Mouse (Mus musculus) heart, embryonic 10.5 days (tissue): ENCODE data around the gene Myct1. TPM values are rescaled to one million over a fixed set of nuclear protein-coding genes. Genes with fewer than 3 reads are reported as not detected.

Experiments
- DNase-seq: peaks from one replicate; pipeline ENCODE4 v3.0.0-alpha.2; 2017; ENCODE audit warnings: low spot score
- H3K27ac ChIP-seq: fragments of 300-500 bp; sonication (generic); 2 replicates; pipeline ENCODE4 v1.5.1; 2016; ENCODE audit warnings: mild to moderate bottlenecking
- H3K27me3 ChIP-seq: fragments of 300-500 bp; sonication (generic); 2 replicates; pipeline ENCODE4 v1.6.1; 2016; ENCODE audit warnings: mild to moderate bottlenecking; ENCODE audit not compliant: poor library complexity, insufficient read depth, severe bottlenecking
- H3K36me3 ChIP-seq: fragments of 300-500 bp; sonication (generic); 2 replicates; pipeline ENCODE4 v1.6.1; 2016; ENCODE audit warnings: mild to moderate bottlenecking, moderate library complexity
- H3K4me1 ChIP-seq: fragments of 300-500 bp; sonication (generic); 2 replicates; pipeline ENCODE4 v1.6.1; 2016; ENCODE audit warnings: mild to moderate bottlenecking
- H3K4me3 ChIP-seq: fragments of 300-500 bp; sonication (generic); 2 replicates; pipeline ENCODE4 v1.5.1; 2016; ENCODE audit warnings: mild to moderate bottlenecking, moderate library complexity
- H3K9me3 ChIP-seq: fragments of 300-500 bp; sonication (generic); 2 replicates; pipeline ENCODE4 v1.6.1; 2016; ENCODE audit warnings: mild to moderate bottlenecking, moderate library complexity
- WGBS: fragments of 180-500 bp; shearing (Covaris S2); methylation state at CpG from one replicate; pipeline ENCODE4 v1.1.7; 2016; 5-methylcytosine and 5-hydroxymethylcytosine counted together
- polyA plus RNA-seq: library from polyadenylated mRNA; unstranded; fragments of >200 nt; fragmentation: Nextera tagmentation; extraction: Ambion mirVana; gene quantifications from 2 replicates; pipeline ENCODE4 v1.2.1, GENCODE M21; 2016

The Myct1 gene
- polyA plus RNA-seq, 1 experiment from 2014 or later: 3.5 TPM

DNA sequence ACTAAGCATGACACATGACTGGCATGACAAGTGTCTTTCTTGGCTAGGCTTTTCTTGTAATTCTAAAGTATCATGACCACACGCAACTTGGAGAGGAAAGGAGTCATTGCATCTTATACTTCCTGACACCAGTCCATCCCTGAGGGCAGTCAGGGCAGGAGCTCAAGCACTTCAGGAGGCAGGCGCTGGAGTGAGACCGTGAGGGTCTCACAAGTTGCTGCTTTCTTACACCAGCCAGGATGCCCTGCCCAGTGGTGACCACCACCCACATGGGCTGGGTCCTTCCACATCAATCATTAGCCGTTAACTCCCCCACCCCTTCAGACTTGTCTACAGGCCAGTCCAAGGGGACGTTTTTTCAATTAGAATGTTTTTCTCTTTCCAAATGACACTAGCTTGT is 22.2 kb upstream of the Myct1 start:
- Histone ChIP-seq H3K4me1 (no peaks in the 10 kb centered on the region), H3K9me3 (no peaks in the 10 kb centered on the region), H3K36me3 (no peaks in the 10 kb centered on the region), H3K4me3 (no peak overlapping the region), H3K27me3 (no peaks in the 10 kb centered on the region), H3K27ac (no peak overlapping the region)
- no peak for DNase-seq
- WGBS: 67% methylated on average over 5 of the region's 5 CpGs

DNA sequence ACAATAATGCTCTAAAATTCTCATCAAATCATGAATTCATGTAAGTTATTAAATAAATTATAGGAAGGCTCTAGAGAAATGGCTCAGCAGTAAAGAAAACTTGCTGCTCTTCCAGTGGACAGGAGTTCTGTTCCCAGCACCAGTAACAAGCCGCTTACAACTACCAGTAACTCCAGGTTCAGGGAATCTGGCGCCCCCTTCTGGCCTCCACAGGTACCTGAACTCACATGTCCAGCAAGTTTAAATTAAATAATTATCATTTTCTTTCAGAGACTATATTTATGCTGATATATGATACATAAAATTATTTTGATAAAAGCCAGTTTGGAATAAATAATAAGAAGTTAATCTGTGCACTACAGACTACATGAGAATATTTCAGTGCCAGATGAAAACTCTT is 20.2 kb upstream of the Myct1 start:
- H3K36me3 ChIP-seq: no peaks in the 10 kb centered on the region
- 59% methylated on average over 2 of the region's 2 CpGs for WGBS
- H3K27me3 ChIP-seq: no peaks in the 10 kb centered on the region
- H3K9me3 ChIP-seq: no peaks in the 10 kb centered on the region
- no peak overlapping the region for H3K4me3 ChIP-seq
- DNase-seq: no peak
- no peaks in the 10 kb centered on the region for H3K4me1 ChIP-seq
- no peak overlapping the region for H3K27ac ChIP-seq

DNA sequence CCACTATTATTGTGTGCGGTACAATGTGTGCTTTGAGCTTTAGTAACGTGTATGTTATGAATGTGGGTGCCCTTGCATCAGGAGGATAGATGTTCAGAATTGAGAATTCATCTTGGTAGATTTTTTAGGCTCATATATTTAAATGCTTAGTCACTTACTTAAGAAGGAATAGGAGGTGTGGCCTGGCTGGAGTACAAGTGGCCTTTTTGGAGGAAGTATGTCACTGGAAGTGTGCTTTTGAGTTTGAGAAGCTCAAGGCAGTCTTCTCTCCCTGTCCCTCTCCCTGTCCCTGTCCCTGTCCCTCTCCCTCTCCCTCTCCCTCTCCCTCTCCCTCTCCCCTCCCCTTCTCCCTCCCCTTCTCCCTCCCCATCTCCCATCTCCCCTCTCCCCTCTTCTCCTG is 2.5 kb upstream of the Myct1 start:
- no peak for DNase-seq
- Histone ChIP-seq H3K36me3 (no peaks in the 10 kb centered on the region), H3K9me3 (no peaks in the 10 kb centered on the region), H3K27me3 (no peaks in the 10 kb centered on the region), H3K4me1 (peaks cover 22% of the 10 kb centered on the region), H3K27ac (peak overlapping the region; percentile 73), H3K4me3 (no peak overlapping the region)
- 83% methylated on average over 2 of the region's 2 CpGs for WGBS

DNA sequence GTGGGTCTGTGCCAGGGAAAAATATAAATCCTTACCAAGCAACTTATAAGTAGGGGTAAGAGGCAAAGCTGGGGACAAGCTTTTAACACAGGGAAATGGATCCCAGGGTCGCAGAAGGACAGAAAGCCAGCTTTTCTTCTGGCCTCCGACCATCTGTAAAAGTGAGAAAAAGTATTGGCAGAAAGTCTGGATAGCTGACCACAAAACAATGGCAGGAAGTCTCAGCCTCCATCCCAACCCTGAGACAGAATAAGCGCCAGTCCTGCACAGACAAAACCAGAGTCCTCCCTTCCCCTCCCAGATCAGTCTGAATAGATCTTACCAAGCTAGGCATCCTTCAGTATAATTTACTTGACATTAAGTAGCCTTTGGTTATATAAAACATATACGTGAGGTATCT is 1.6 kb upstream of the Myct1 start:
- H3K27ac ChIP-seq: peak overlapping the region; percentile 73; the same call in 1 of the 2 replicates
- H3K36me3 ChIP-seq: no peaks in the 10 kb centered on the region
- H3K9me3 ChIP-seq: no peaks in the 10 kb centered on the region
- no peaks in the 10 kb centered on the region for H3K27me3 ChIP-seq
- no peak for DNase-seq
- 60% methylated on average over 4 of the region's 4 CpGs for WGBS
- H3K4me3 ChIP-seq: no peak overlapping the region
- H3K4me1 ChIP-seq: peaks cover 22% of the 10 kb centered on the region

DNA sequence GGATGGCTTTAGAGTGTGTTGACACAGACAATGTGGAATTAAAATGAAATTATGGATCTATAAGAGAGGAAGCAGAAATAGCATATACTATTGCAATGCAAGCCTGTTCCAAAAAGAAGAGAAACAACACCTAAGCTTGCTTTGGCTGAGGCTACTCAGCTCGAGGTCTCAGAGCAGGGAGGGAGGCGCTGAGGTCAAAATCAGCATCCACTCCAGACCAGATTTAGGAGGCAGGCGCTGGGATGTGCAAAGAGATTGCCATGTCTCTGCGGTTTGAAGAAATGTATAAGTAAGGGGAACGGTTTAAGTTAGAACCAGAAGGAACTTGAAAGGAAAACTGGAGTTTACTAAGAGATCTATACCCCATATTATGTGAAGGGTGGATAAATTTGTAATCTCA is 882 bp downstream of the Myct1 start:
- H3K27ac ChIP-seq: no peak overlapping the region; the same call in 1 of the 2 replicates
- no peak for DNase-seq
- no peaks in the 10 kb centered on the region for H3K9me3 ChIP-seq
- H3K4me1 ChIP-seq: peaks cover 22% of the 10 kb centered on the region
- no peaks in the 10 kb centered on the region for H3K36me3 ChIP-seq
- H3K27me3 ChIP-seq: no peaks in the 10 kb centered on the region
- WGBS: 56% methylated on average over 5 of the region's 5 CpGs
- peak overlapping the region; percentile 12; the same call in 1 of the 2 replicates for H3K4me3 ChIP-seq

DNA sequence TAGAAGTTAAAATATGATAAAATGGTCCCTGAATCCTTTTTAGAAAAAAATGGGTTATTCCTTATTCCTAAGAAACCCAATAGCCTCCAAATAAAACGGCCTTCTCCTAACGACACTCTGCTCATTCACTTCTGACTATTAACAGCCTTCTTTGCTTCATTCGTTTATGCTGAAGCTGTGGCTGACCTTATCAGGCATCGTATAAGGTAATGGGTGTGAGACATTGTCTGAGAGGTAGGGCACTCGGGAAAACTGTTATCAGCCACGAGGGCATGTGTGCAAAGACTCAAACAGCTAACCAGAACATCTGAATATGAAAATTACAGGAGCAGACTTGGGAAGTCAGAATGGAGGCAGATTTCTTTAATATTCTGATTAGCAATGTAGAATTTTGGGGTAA is 3.0 kb downstream of the Myct1 start:
- Histone ChIP-seq H3K4me3 (no peak overlapping the region), H3K27me3 (no peaks in the 10 kb centered on the region), H3K9me3 (no peaks in the 10 kb centered on the region), H3K27ac (no peak overlapping the region), H3K4me1 (peaks cover 17% of the 10 kb centered on the region), H3K36me3 (no peaks in the 10 kb centered on the region)
- DNase-seq: no peak
- WGBS: 42% methylated on average over 6 of the region's 6 CpGs

DNA sequence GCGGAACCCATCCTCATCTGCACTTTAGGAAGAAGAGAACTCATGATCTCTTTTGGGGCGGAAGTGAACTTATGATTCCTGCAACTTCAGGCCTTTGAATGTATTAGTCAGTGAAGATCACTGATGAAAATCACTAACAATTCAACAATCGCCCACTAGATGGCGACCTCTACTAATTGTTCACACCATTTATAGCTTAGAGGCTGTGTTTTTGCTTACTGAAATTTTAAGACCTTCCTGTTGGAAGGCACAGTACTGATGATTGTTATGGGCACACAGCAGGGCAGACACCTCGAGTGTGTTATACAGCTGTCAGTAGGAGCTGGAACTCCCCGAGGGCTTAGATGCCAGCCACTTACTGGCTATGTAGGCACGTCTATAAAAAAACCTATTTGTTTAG is 6.5 kb downstream of the Myct1 start:
- no peak for DNase-seq

DNA sequence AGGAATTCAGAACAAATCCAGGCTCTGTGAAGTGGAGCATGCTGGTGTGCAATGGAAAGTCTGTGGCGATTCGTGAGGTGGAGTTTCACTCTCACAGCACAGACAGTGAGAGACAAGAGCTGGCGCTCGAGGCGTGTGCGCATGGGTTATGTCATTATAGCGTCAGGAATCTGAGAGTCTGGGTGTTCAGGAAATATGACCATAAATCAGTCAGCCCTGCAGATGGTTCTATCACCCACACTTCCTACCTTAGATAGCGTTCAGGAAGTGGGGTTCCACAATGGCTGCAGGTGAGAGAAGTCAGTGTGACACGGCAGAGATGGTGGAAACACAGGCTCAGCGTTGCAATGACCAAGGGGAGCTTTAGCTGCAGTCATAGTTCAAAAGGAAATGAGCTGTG is 9.9 kb downstream of the Myct1 start:
- Histone ChIP-seq H3K4me1 (no peaks in the 10 kb centered on the region), H3K27ac (no peak overlapping the region), H3K27me3 (no peaks in the 10 kb centered on the region), H3K4me3 (no peak overlapping the region), H3K36me3 (peaks cover 3% of the 10 kb centered on the region; the same call in 1 of the 2 replicates), H3K9me3 (no peaks in the 10 kb centered on the region)
- DNase-seq: no peak
- 71% methylated on average over 10 of the region's 10 CpGs for WGBS

More for the DNA sequence above, 6.5 kb downstream of the Myct1 start:
- H3K36me3 ChIP-seq: peaks cover 3% of the 10 kb centered on the region; the same call in 1 of the 2 replicates
- H3K27me3 ChIP-seq: no peaks in the 10 kb centered on the region
- 24% methylated on average over 7 of the region's 7 CpGs for WGBS
- no peaks in the 10 kb centered on the region for H3K9me3 ChIP-seq
- no peaks in the 10 kb centered on the region for H3K4me1 ChIP-seq
- no peak overlapping the region for H3K27ac ChIP-seq
- H3K4me3 ChIP-seq: no peak overlapping the region

DNA sequence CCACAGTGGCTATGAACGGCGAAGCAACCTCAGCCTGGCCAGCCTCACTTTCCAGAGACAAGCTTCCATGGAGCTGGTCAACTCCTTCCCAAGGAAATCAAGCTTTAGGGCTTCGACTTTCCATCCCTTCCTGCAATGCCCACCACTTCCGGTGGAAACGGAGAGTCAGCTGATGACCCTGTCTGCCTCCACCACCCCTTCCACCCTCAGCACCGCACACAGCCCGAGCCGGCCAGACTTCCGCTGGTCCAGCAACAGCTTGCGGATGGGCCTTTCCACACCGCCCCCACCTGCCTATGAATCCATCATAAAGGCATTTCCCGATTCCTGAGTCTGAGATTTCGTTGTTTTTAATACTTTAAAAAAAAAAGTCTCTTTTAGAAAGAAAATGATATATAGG is 10.8 kb downstream of the Myct1 start:
- no peaks in the 10 kb centered on the region for H3K4me1 ChIP-seq
- H3K27ac ChIP-seq: no peak overlapping the region
- no peaks in the 10 kb centered on the region for H3K9me3 ChIP-seq
- H3K4me3 ChIP-seq: no peak overlapping the region
- WGBS: 87% methylated on average over 13 of the region's 13 CpGs
- no peaks in the 10 kb centered on the region for H3K27me3 ChIP-seq
- no peak for DNase-seq
- peaks cover 3% of the 10 kb centered on the region; the same call in 1 of the 2 replicates for H3K36me3 ChIP-seq

DNA sequence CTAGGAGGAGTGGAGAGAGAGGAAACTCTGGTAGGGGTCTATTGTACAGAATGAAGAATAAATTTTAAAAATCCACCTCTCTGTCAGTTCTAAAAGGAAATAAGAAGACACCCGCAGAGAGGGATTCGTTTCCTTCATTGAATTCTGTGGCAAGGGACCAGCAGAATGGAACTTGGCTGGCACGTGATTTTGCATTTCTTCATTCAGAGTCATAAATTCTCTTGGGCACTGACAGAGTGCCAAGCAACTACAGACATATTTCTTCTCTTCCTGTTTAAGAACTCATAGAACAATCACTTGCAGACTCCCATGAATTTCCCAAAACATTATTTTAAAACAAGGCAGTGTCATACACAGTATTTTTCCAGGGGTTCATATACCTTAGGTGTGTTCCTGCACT is 15.3 kb downstream of the Myct1 start:
- no peaks in the 10 kb centered on the region for H3K27me3 ChIP-seq

DNA sequence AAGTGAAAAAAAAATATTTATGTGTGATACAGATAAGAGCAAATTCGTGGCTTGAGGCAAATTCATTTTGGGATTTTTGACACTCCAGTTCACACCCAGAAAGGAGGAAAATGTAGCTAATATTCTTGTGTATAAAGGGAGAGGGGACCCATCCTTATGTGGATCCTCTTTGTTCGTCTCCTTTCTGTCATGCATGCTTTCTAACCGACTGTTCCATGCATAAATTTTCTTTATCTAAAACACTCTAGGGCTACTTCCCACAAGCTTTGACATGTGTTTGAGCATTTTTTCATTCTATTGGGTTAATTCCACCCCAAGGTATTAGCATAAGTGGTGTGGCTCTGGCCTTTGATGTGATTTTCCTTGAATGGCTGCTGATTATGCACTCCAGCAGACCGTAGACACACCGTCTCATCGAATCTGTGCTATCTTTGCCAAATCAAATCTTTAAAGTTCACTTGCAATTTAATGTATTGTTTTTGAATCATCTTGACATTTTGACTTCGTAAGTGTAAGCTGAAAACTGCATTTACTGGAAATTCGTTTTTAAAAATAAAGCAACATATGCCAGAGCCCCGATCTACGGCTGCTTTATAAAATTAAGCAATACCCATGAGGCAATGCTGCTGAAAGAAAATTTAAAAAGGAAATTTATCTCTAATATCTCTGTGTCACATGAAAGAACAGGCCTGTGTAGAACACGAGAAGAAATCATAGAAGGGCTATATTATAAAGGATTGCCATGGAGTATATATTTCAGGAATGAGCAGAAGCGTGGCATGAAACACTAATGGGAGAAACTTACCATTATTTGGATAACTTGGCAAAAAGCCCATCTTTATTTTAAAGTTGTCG is 21.8 kb downstream of the Myct1 start:
- WGBS: 80% methylated on average over 13 of the region's 13 CpGs
- H3K36me3 ChIP-seq: no peaks in the 10 kb centered on the region

More for the DNA sequence above, 15.3 kb downstream of the Myct1 start:
- no peaks in the 10 kb centered on the region for H3K9me3 ChIP-seq
- H3K36me3 ChIP-seq: peaks cover 3% of the 10 kb centered on the region; the same call in 1 of the 2 replicates
- H3K4me3 ChIP-seq: no peak overlapping the region
- no peak for DNase-seq
- H3K27ac ChIP-seq: no peak overlapping the region
- H3K4me1 ChIP-seq: no peaks in the 10 kb centered on the region
- WGBS: 85% methylated on average over 3 of the region's 3 CpGs

DNA sequence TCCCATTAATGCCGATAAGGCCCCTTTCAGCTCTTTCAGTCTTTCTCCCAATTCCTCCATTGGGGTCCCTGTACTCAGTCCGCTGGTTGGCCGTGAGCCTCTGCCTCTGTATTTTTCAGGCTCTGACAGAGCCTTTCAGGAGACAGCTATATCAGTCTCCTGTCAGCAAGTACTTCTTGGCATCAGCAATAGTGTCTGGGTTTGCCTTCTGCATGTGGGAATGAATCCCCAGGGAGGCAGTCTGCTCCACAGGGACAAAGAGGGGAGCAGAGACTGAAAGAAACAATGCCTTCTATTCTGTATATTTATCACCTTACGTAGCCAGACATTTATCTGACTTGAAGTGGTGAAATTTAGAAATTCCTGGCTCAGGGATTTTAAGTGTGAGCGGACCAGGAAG is 32.7 kb downstream of the Myct1 start:
- H3K36me3 ChIP-seq: no peaks in the 10 kb centered on the region
- H3K4me1 ChIP-seq: peaks cover 3% of the 10 kb centered on the region
- 23% methylated on average over 5 of the region's 5 CpGs for WGBS
- no peaks in the 10 kb centered on the region for H3K9me3 ChIP-seq
- H3K27me3 ChIP-seq: no peaks in the 10 kb centered on the region
- H3K27ac ChIP-seq: no peak overlapping the region
- peak; percentile 78 for DNase-seq
- H3K4me3 ChIP-seq: no peak overlapping the region

More for the DNA sequence above, 21.8 kb downstream of the Myct1 start:
- Histone ChIP-seq H3K4me3 (no peak overlapping the region), H3K27ac (no peak overlapping the region), H3K9me3 (no peaks in the 10 kb centered on the region), H3K27me3 (no peaks in the 10 kb centered on the region), H3K4me1 (no peaks in the 10 kb centered on the region)
- DNase-seq: no peak

DNA sequence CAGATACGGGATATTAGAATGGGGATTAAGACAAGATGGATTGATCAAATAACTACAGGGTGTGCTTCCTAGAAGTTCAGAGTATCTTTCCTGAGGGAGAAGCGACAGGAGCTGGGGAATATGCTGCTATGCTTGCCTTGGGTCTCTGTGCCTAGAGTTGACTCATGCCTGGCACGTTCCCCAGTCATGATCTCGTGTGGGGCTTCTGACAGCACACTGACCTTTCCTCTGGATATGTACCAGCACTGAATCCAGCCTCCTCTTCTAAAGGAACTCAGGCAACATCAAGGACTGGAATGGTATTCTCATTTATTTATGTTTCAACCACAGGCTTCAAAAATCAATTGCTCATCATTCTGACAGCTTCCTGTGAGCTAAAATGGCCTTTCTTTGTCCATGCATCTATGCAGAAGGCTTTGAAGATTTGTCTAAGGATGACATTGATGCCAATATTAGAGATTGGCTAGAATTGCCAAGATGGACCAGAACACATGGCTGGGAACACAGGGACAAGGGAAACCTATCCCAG is 40.2 kb downstream of the Myct1 start:
- 72% methylated on average over 4 of the region's 4 CpGs for WGBS
- no peaks in the 10 kb centered on the region for H3K27me3 ChIP-seq

More for the DNA sequence above, 40.2 kb downstream of the Myct1 start:
- Histone ChIP-seq H3K4me1 (no peaks in the 10 kb centered on the region), H3K27ac (no peak overlapping the region), H3K36me3 (no peaks in the 10 kb centered on the region), H3K4me3 (no peak overlapping the region), H3K9me3 (no peaks in the 10 kb centered on the region)
- DNase-seq: no peak
